Mouse (Mus musculus) lung, postnatal 0 days (tissue): ENCODE measurements around the gene 3110082I17Rik. TPM values are rescaled to one million over a fixed set of nuclear protein-coding genes. Genes with fewer than 3 reads are reported as not detected.
A peak's percentile ranks its signal among the peaks of the same experiment; 100 is the strongest.
"Not testable (repeated sequence)": the region's sequence is repeated elsewhere in the genome, so short reads cannot be mapped to it uniquely, and the experiment has no call there.

Experiments used
- ATAC-seq: fragments of 200-750 bp; cut with Nextera tagmentation; 2 replicates; pipeline ENCODE4 v1.8.0; 2017; ENCODE audit warnings: moderate library complexity
- DNase-seq: peaks from one replicate; pipeline ENCODE4 v3.0.0-alpha.2; 2016; ENCODE audit warnings: low spot score
- H3K27ac ChIP-seq: fragments of 300-500 bp; sonication (generic); 2 replicates; pipeline ENCODE4 v1.5.1; 2014; ENCODE audit warnings: antibody characterized with exemption, mild to moderate bottlenecking, low read length, mixed read lengths
- H3K27me3 ChIP-seq: fragments of 300-500 bp; sonication (generic); replicated peaks from 2 replicates; pipeline ENCODE4 v1.6.1; 2014; ENCODE audit warnings: low read length, mixed read lengths; ENCODE audit not compliant: insufficient read depth
- H3K36me3 ChIP-seq: fragments of 300-500 bp; sonication (generic); 2 replicates; pipeline ENCODE4 v1.6.1; 2014; ENCODE audit warnings: low read length, mixed read lengths; ENCODE audit not compliant: insufficient read depth
- H3K4me1 ChIP-seq: fragments of 300-500 bp; sonication (generic); 2 replicates; pipeline ENCODE4 v1.6.1; 2014; ENCODE audit warnings: antibody characterized with exemption, low read depth, low read length, mixed read lengths; ENCODE audit not compliant: insufficient read depth
- H3K4me2 ChIP-seq: fragments of 300-500 bp; sonication (generic); replicated peaks from 2 replicates; pipeline ENCODE4 v1.6.1; 2014; ENCODE audit warnings: low read depth, mild to moderate bottlenecking, low read length, moderate library complexity, mixed read lengths
- H3K4me3 ChIP-seq: fragments of 300-500 bp; sonication (generic); 2 replicates; pipeline ENCODE4 v1.5.1; 2014; ENCODE audit warnings: low read depth, low read length
- H3K9ac ChIP-seq: fragments of 300-500 bp; sonication (generic); replicated peaks from 2 replicates; pipeline ENCODE4 v1.6.1; 2014; ENCODE audit warnings: low read depth, mild to moderate bottlenecking
- H3K9me3 ChIP-seq: fragments of 300-500 bp; sonication (generic); 2 replicates; pipeline ENCODE4 v1.6.1; 2016; ENCODE audit warnings: low read length, mixed read lengths
- CTCF ChIP-seq: IDR thresholded peaks from 2 replicates; pipeline ENCODE4 v1.5.1; 2016; ENCODE audit warnings: antibody characterized with exemption, mild to moderate bottlenecking
- EP300 ChIP-seq: IDR thresholded peaks from 2 replicates; pipeline ENCODE4 v1.6.1; 2016; ENCODE audit warnings: antibody characterized with exemption, mild to moderate bottlenecking, control low read depth
- WGBS: fragments of 180-500 bp; shearing (Covaris S2); extraction: QIAGEN DNeasy Blood & Tissue Kit; methylation state at CpG from one replicate; pipeline ENCODE4 v1.1.7; 2014; 5-methylcytosine and 5-hydroxymethylcytosine counted together
- polyA plus RNA-seq: library from polyadenylated mRNA; unstranded; fragments of >200 nt; fragmentation: Nextera tagmentation; extraction: Ambion mirVana; gene quantifications from 2 replicates; pipeline ENCODE4 v1.2.1, GENCODE M21; 2015

Gene 3110082I17Rik
- polyA plus RNA-seq, 1 experiment from 2014 or later: 16.1 TPM

DNA sequence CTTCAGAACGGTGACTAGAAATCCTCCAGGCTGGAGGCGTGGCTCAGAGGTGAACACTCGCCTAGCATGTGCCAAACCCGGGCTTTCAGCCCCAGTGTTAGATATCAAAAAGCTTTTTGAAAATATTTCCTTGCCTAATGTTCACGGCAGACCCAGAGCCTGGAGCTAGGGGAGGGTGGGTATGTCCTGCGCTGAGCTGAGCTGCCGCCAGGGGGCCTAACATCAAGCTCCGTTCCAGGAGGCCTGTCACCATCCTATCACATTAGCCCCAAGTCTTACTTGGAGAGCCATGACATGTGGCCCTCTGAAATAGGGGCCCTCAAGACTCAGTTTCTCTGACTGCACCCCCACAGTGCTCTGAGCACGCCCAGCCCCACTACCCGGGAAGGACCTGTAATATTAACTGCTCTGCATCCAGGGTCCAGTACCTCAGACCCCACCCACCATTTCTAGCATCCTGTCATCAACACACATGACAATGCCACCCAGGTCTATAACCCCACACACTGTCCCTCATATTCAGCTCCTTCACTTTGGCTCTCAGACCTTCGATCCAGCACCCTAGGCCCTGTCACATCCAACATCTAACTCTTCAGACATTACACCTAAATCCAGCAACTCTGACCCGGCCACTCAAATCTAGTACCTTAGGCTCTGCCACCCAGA, 116.2 kb downstream of the 3110082I17Rik start:
- Histone ChIP-seq H3K4me2 (peak overlapping the region; percentile 95), H3K4me1 (peaks cover 6% of the 10 kb centered on the region; the same call in 1 of the 2 replicates), H3K27ac (peak overlapping the region; percentile 51; the same call in 1 of the 2 replicates), H3K9ac (peak overlapping the region; percentile 85), H3K9me3 (no peaks in the 10 kb centered on the region), H3K36me3 (peaks cover 6% of the 10 kb centered on the region; the same call in 1 of the 2 replicates), H3K27me3 (no peaks in the 10 kb centered on the region), H3K4me3 (peak overlapping the region; percentile 74)
- ATAC-seq (peak; percentile 77), DNase-seq (peak; percentile 88)
- TF ChIP-seq CTCF: peak; percentile 89
- TF ChIP-seq EP300: no peak
- 4% methylated on average over 12 of the region's 12 CpGs for WGBS

- peaks cover 11% of the 10 kb centered on the region; the same call in 1 of the 2 replicates for H3K36me3 ChIP-seq
- WGBS: 64% methylated on average over 11 of the region's 11 CpGs
- H3K9ac ChIP-seq: no peak overlapping the region
- no peaks in the 10 kb centered on the region for H3K27me3 ChIP-seq
- DNase-seq (no peak), ATAC-seq (no peak)
- H3K4me3 ChIP-seq: no peak overlapping the region
- H3K9me3 ChIP-seq: no peaks in the 10 kb centered on the region
- TF ChIP-seq CTCF (no peak), EP300 (no peak)
- no peak overlapping the region for H3K4me2 ChIP-seq
- no peak overlapping the region for H3K27ac ChIP-seq
- H3K4me1 ChIP-seq: no peaks in the 10 kb centered on the region
Measured at GRCm38 (mm10) chr5:139338891-139339290, 121.4 kb downstream of the 3110082I17Rik start.

DNA sequence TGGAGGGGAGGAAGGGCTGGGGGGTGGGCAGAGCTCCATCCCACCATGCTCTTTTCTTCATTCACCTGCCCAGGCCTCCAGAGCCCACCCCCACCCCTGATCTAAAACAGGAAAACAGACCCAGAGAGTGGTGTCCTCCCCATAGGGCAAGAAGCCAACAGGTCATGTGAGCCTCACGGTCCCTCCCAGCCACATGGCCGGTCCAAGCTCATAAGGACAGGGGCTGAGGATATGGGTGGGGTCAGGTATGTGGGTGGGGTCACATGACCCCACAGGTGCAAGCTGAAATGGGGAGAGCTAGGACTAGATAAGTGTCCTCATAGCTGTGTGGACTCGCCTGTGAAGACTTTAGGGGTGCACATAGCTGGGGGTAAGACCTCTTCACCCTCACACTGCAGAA, 121.9 kb downstream of the 3110082I17Rik start:
- H3K4me3 ChIP-seq: no peak overlapping the region
- DNase-seq (no peak), ATAC-seq (0 out of 2 replicates have a peak, but pooled peaks have one; percentile 35)
- no peaks in the 10 kb centered on the region for H3K4me1 ChIP-seq
- WGBS: 62% methylated on average over 3 of the region's 3 CpGs
- H3K27ac ChIP-seq: no peak overlapping the region
- no peak for TF ChIP-seq EP300
- no peak for TF ChIP-seq CTCF
- no peaks in the 10 kb centered on the region for H3K27me3 ChIP-seq
- H3K9me3 ChIP-seq: no peaks in the 10 kb centered on the region
- no peak overlapping the region for H3K9ac ChIP-seq
- H3K36me3 ChIP-seq: peaks cover 11% of the 10 kb centered on the region; the same call in 1 of the 2 replicates
- no peak overlapping the region for H3K4me2 ChIP-seq

DNA sequence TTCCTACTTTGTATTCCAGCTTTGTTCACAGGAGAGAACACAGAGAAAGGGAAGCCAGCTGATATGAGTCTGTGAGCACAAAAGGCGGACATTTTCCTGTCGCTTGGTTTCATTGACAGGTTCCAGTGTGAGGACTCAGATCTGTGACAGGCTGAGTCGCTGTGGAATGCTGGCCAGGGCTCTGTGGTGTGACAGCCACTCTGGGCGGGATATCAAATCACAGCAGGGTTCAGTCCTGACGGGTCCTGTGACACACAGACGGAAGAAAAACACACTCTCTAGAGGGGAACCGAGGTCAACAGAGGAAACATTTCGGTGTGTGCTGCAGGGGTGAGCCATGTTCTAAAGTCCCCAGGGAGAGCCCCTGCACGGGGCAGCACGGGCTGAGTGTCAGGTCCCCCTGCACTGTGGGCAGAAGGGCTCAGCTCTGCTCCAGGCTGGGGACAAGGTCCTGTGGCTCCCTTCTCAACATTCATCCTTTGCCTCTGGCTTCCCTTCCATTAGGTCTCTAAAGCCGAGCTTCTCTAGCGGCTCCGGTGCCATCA, 122.4 kb downstream of the 3110082I17Rik start:
- Histone ChIP-seq H3K36me3 (peaks cover 11% of the 10 kb centered on the region; the same call in 1 of the 2 replicates), H3K4me3 (no peak overlapping the region), H3K27me3 (no peaks in the 10 kb centered on the region), H3K4me2 (no peak overlapping the region), H3K27ac (no peak overlapping the region), H3K9ac (no peak overlapping the region), H3K9me3 (no peaks in the 10 kb centered on the region), H3K4me1 (no peaks in the 10 kb centered on the region)
- DNase-seq (no peak), ATAC-seq (no peak)
- WGBS: 65% methylated on average over 12 of the region's 13 CpGs
- TF ChIP-seq EP300: no peak
- TF ChIP-seq CTCF: no peak

- Histone ChIP-seq H3K9ac (no peak overlapping the region), H3K36me3 (peaks cover 4% of the 10 kb centered on the region; the same call in 1 of the 2 replicates), H3K4me2 (no peak overlapping the region), H3K4me3 (no peak overlapping the region), H3K27me3 (no peaks in the 10 kb centered on the region), H3K9me3 (no peaks in the 10 kb centered on the region), H3K4me1 (no peaks in the 10 kb centered on the region), H3K27ac (no peak overlapping the region)
- ATAC-seq: no peak
- WGBS: 90% methylated on average over 4 of the region's 4 CpGs
- TF ChIP-seq EP300 (no peak), CTCF (no peak)
- DNase-seq: no peak
Measured at GRCm38 (mm10) chr5:139335634-139336033, 124.7 kb downstream of the 3110082I17Rik start.

GRCm38 (mm10) chr5:139334394-139334793, 125.9 kb downstream of the 3110082I17Rik start:
- 0 out of 2 replicates have a peak, but pooled peaks have one; percentile 25 for TF ChIP-seq CTCF
- WGBS: 83% methylated on average over 10 of the region's 10 CpGs
- not testable (repeated sequence) for H3K27ac ChIP-seq

More at GRCm38 (mm10) chr5:139334394-139334793, 125.9 kb downstream of the 3110082I17Rik start:
- not testable (repeated sequence) for H3K4me2 ChIP-seq, H3K4me3 ChIP-seq, H3K9me3 ChIP-seq, H3K27me3 ChIP-seq, ATAC-seq, H3K36me3 ChIP-seq, H3K4me1 ChIP-seq, DNase-seq, H3K9ac ChIP-seq
